Mouse (Mus musculus): ENCODE data around the gene Ptpn1. TPM values are rescaled to one million over a fixed set of nuclear protein-coding genes. Genes with fewer than 3 reads are reported as not detected.

The Ptpn1 gene
- polyA plus RNA-seq, 1 experiment from 2014 or later, result 96.9 TPM

GRCm38 (mm10) chr2:168028376-168028775 is 96.5 kb downstream of the Ptpn1 start:
- H3K4me2 ChIP-seq (replicated peaks), result no peak overlapping the region
- no peak overlapping the region for H3K27ac ChIP-seq
- no peaks in the 10 kb centered on the region for H3K27me3 ChIP-seq
- H3K9ac ChIP-seq, result no peak overlapping the region
- H3K9me3 ChIP-seq (replicated peaks), result peaks cover 6% of the 10 kb centered on the region; the same call in 1 of the 2 replicates
- WGBS, result 97% methylated on average over 3 of the region's 3 CpGs
- no peak for ATAC-seq (ENCODE audit: low FRiP score)
- no peaks in the 10 kb centered on the region for H3K36me3 ChIP-seq
- H3K4me1 ChIP-seq, result no peaks in the 10 kb centered on the region
- H3K4me3 ChIP-seq, result no peak overlapping the region

Other genes starting within 250 kb of the Ptpn1 start
- gene Cebpb, start 243.1 kb upstream of the Ptpn1 start, polyA plus RNA-seq (2016; fragmentation: Nextera tagmentation; extraction: Ambion mirVana), result 4.1 and 4.5 TPM in 2 replicates
- gene Tmem189, start 242.2 kb upstream of the Ptpn1 start, polyA plus RNA-seq (2016; fragmentation: Nextera tagmentation; extraction: Ambion mirVana), result 39.0 and 43.9 TPM in 2 replicates
- gene Ripor3, start 78.6 kb downstream of the Ptpn1 start, polyA plus RNA-seq (2016; fragmentation: Nextera tagmentation; extraction: Ambion mirVana), result 1.1 and 1.3 TPM in 2 replicates
- 9.6 and 10.9 TPM in 2 replicates for gene Pard6b, start 148.9 kb downstream of the Ptpn1 start, polyA plus RNA-seq (2016; fragmentation: Nextera tagmentation; extraction: Ambion mirVana)

Data from hindbrain, embryonic 12.5 days (tissue).